Mouse (Mus musculus) spleen, adult 10 weeks (tissue): ENCODE results near the gene Cdc27. TPM values are rescaled to one million over a fixed set of nuclear protein-coding genes. Genes with fewer than 3 reads are reported as not detected.

Experiments used
- polyA plus RNA-seq: library from polyadenylated mRNA; stranded (reverse); fragments of 350-450 nt; fragmentation: Illumina TruSeq; extraction: RNeasy Lipid Tissue Mini Kit (QIAGEN cat#74804); gene quantifications from one replicate; pipeline ENCODE4 v1.2.3, GENCODE M21; 2015; ENCODE audit warnings: low replicate concordance; ENCODE audit not compliant: insufficient read depth

Cdc27 gene
- polyA plus RNA-seq, result 45.4 TPM

GRCm38 (mm10) chr11:104550406-104550974, at the start of gene Cdc27, which contains the start of gene Myl4:
TSS of gene Cdc27 (minus strand) at chr11:104550620.
TSS of gene Myl4 (plus strand) at chr11:104550663.

GRCm38 (mm10) chr11:104468751-104469268, 81.6 kb downstream of the Cdc27 start, which contains the start of gene Kansl1:
TSS of gene Kansl1 (minus strand) at chr11:104468861.

Other genes with a start within 250 kb of the Cdc27 start
- gene Kansl1, start 81.8 kb downstream of the Cdc27 start, polyA plus RNA-seq, result 62.3 TPM
- 9.3 TPM for gene Myl4, start within 50 bp of the Cdc27 start, polyA plus RNA-seq
- gene Itgb3, start 57.4 kb upstream of the Cdc27 start, polyA plus RNA-seq, result 23.9 TPM
- 0.01 TPM for gene Gm11639, start 135.1 kb upstream of the Cdc27 start, polyA plus RNA-seq